Mouse (Mus musculus): Measurements from ENCODE around the gene Cep57. TPM values are rescaled to one million over a fixed set of nuclear protein-coding genes. Genes with fewer than 3 reads are reported as not detected.
A peak's percentile ranks its signal among the peaks of the same experiment; 100 is the strongest.

The Cep57 gene
- total and polyA plus RNA-seq, 3 experiments = 98.7 to 142 (median 119) TPM

GRCm38 (mm10) chr9:13760430-13760829 is 66.5 kb downstream of the Cep57 start:
- Histone ChIP-seq H3K27me3 (ENCODE audit: control insufficient read depth in 1 of 2, insufficient read depth in 2 of 2, low read length in 2 of 2) (no peaks in the 10 kb centered on the region), H3K27ac (ENCODE audit: control insufficient read depth, low read depth, low read length) (no peak overlapping the region), H3K9me3 (replicated peaks; ENCODE audit: insufficient read depth, low read length) (no peaks in the 10 kb centered on the region), H3K4me3 (ENCODE audit: control insufficient read depth in 1 of 2, insufficient read depth in 1 of 2, low read depth in 2 of 2, low read length in 2 of 2) (no peak overlapping the region), H3K36me3 (ENCODE audit: control insufficient read depth in 1 of 2, insufficient read depth in 2 of 2, low read length in 2 of 2) (peaks cover 5 to 20% of the 10 kb centered on the region in 2 experiments; a peak in 3 of 4 replicates), H3K79me2 (ENCODE audit: control insufficient read depth, insufficient read depth, low read length, poor library complexity) (peaks cover 17% of the 10 kb centered on the region), H3K9ac (ENCODE audit: control insufficient read depth, low read depth, low read length, poor library complexity, severe bottlenecking) (no peak overlapping the region), H3K4me1 (ENCODE audit: control insufficient read depth in 1 of 2, insufficient read depth in 2 of 2, low read length in 2 of 2) (no peaks in the 10 kb centered on the region)
- TF ChIP-seq NRF1 (IDR thresholded peaks at IDR 0.05; ENCODE audit: insufficient read depth, low read depth, low read length, poor library complexity, severe bottlenecking) (no peak), MAZ (IDR thresholded peaks at IDR 0.05; ENCODE audit: low read depth, low read length) (0 out of 2 replicates have a peak, but pooled peaks have one; percentile 29), NELFE (IDR thresholded peaks at IDR 0.05; ENCODE audit: low read depth, low read length) (no peak), ETS1 (IDR thresholded peaks at IDR 0.05; ENCODE audit: low read depth, low read length) (no peak), CHD1 (IDR thresholded peaks at IDR 0.05; ENCODE audit: low read depth, low read length) (0 out of 2 replicates have a peak, but pooled peaks have one; percentile 50)
- no peak for DNase-seq (ENCODE audit: low read depth, low spot score)

Other genes with a start within 250 kb of the Cep57 start
- 75.2 and 80.5 TPM in 2 replicates for gene Mtmr2, start 78.7 kb downstream of the Cep57 start, total RNA-seq (2012; rRNA removed)
- 10 to 100 TPM; 47.1 to 95.8 TPM for gene Mtmr2, start 78.7 kb downstream of the Cep57 start, polyA plus RNA-seq (2012; ENCODE audit: insufficient read depth in 1 of 2, insufficient read length in 2 of 2, low read depth in 1 of 2, low replicate concordance in 2 of 2, missing spikeins in 1 of 2)
- 27.9 and 32.3 TPM in 2 replicates for gene Fam76b, start 609 bp upstream of the Cep57 start, total RNA-seq (2012; rRNA removed)
- gene Fam76b, start 609 bp upstream of the Cep57 start, polyA plus RNA-seq (2012; ENCODE audit: insufficient read depth in 1 of 2, insufficient read length in 2 of 2, low read depth in 1 of 2, low replicate concordance in 2 of 2, missing spikeins in 1 of 2) = 10 to 100 TPM; 39.2 to 43.8 TPM